Mouse (Mus musculus): ENCODE measurements around the gene Zfp664. TPM values are rescaled to one million over a fixed set of nuclear protein-coding genes. Genes with fewer than 3 reads are reported as not detected.

Zfp664 gene
- polyA plus RNA-seq, 1 experiment from 2014 or later, result 105 TPM

- DNase-seq (ENCODE audit: low spot score), result peak; percentile 90
- Histone ChIP-seq H3K9me3 (replicated peaks; ENCODE audit: control insufficient read depth, low read length) (no peaks in the 10 kb centered on the region), H3K27me3 (replicated peaks; ENCODE audit: control insufficient read depth, insufficient read depth, low read length) (no peaks in the 10 kb centered on the region), H3K4me3 (ENCODE audit: low read depth, low read length) (no peak overlapping the region), H3K36me3 (ENCODE audit: control insufficient read depth, insufficient read depth, low read length) (no peaks in the 10 kb centered on the region), H3K4me2 (ENCODE audit: low read length) (no peak overlapping the region), H3K27ac (ENCODE audit: low read depth, low read length) (no peak overlapping the region), H3K9ac (ENCODE audit: low read length) (no peak overlapping the region), H3K4me1 (ENCODE audit: control insufficient read depth, insufficient read depth, low read length) (peaks cover 10% of the 10 kb centered on the region; the same call in 1 of the 2 replicates)
- ATAC-seq, result peak; percentile 83
- 17% methylated on average over 5 of the region's 5 CpGs for WGBS
Observed at GRCm38 (mm10) chr5:124908860-124909259, 46.4 kb downstream of the Zfp664 start.

- H3K27ac ChIP-seq (ENCODE audit: low read depth, low read length), result peak overlapping the region; percentile 54; the same call in 1 of the 2 replicates
Observed at GRCm38 (mm10) chr5:124912276-124912675, 49.8 kb downstream of the Zfp664 start.

GRCm38 (mm10) chr5:124912946-124913933 is 50.7 kb downstream of the Zfp664 start:
- no peak overlapping the region for H3K4me2 ChIP-seq (ENCODE audit: low read length)
- WGBS, result 10% methylated on average over 20 of the region's 20 CpGs
- ATAC-seq (peak; percentile 41; the same call in 1 of the 2 replicates), DNase-seq (ENCODE audit: low spot score) (peak; percentile 66)
- no peaks in the 10 kb centered on the region for H3K9me3 ChIP-seq (replicated peaks; ENCODE audit: control insufficient read depth, low read length)
- no peak overlapping the region for H3K4me3 ChIP-seq (ENCODE audit: low read depth, low read length)
- peak overlapping the region; percentile 54 for H3K27ac ChIP-seq (ENCODE audit: low read depth, low read length)
- H3K4me1 ChIP-seq (ENCODE audit: control insufficient read depth, insufficient read depth, low read length), result peaks cover 11% of the 10 kb centered on the region; the same call in 1 of the 2 replicates
- no peaks in the 10 kb centered on the region for H3K36me3 ChIP-seq (ENCODE audit: control insufficient read depth, insufficient read depth, low read length)
- no peaks in the 10 kb centered on the region for H3K27me3 ChIP-seq (replicated peaks; ENCODE audit: control insufficient read depth, insufficient read depth, low read length)
- no peak overlapping the region; the same call in 1 of the 2 replicates for H3K9ac ChIP-seq (ENCODE audit: low read length)

More at GRCm38 (mm10) chr5:124912276-124912675, 49.8 kb downstream of the Zfp664 start:
- no peak for DNase-seq (ENCODE audit: low spot score)
- WGBS, result 56% methylated on average over 5 of the region's 7 CpGs
- Histone ChIP-seq H3K9me3 (replicated peaks; ENCODE audit: control insufficient read depth, low read length) (no peaks in the 10 kb centered on the region), H3K4me2 (ENCODE audit: low read length) (no peak overlapping the region), H3K9ac (ENCODE audit: low read length) (no peak overlapping the region), H3K27me3 (replicated peaks; ENCODE audit: control insufficient read depth, insufficient read depth, low read length) (no peaks in the 10 kb centered on the region), H3K36me3 (ENCODE audit: control insufficient read depth, insufficient read depth, low read length) (no peaks in the 10 kb centered on the region), H3K4me1 (ENCODE audit: control insufficient read depth, insufficient read depth, low read length) (peaks cover 11% of the 10 kb centered on the region; the same call in 1 of the 2 replicates), H3K4me3 (ENCODE audit: low read depth, low read length) (no peak overlapping the region)
- no peak for ATAC-seq

GRCm38 (mm10) chr5:124919798-124920197 is 57.3 kb downstream of the Zfp664 start:
- 0 out of 2 replicates have a peak, but pooled peaks cover 2% of the 10 kb centered on the region for H3K9me3 ChIP-seq (replicated peaks; ENCODE audit: control insufficient read depth, low read length)
- H3K4me1 ChIP-seq (ENCODE audit: control insufficient read depth, insufficient read depth, low read length), result peaks cover 11% of the 10 kb centered on the region
- no peak overlapping the region for H3K27ac ChIP-seq (ENCODE audit: low read depth, low read length)
- 89% methylated on average over 3 of the region's 3 CpGs for WGBS
- no peak overlapping the region for H3K4me3 ChIP-seq (ENCODE audit: low read depth, low read length)
- no peak for DNase-seq (ENCODE audit: low spot score)
- no peak overlapping the region for H3K9ac ChIP-seq (ENCODE audit: low read length)
- ATAC-seq, result no peak
- no peak overlapping the region for H3K4me2 ChIP-seq (ENCODE audit: low read length)
- H3K36me3 ChIP-seq (ENCODE audit: control insufficient read depth, insufficient read depth, low read length), result no peaks in the 10 kb centered on the region
- no peaks in the 10 kb centered on the region for H3K27me3 ChIP-seq (replicated peaks; ENCODE audit: control insufficient read depth, insufficient read depth, low read length)

GRCm38 (mm10) chr5:124921410-124921809 is 58.9 kb downstream of the Zfp664 start:
- DNase-seq (ENCODE audit: low spot score) (no peak), ATAC-seq (no peak)
- Histone ChIP-seq H3K4me1 (ENCODE audit: control insufficient read depth, insufficient read depth, low read length) (peaks cover 11% of the 10 kb centered on the region), H3K36me3 (ENCODE audit: control insufficient read depth, insufficient read depth, low read length) (no peaks in the 10 kb centered on the region), H3K4me3 (ENCODE audit: low read depth, low read length) (no peak overlapping the region), H3K4me2 (ENCODE audit: low read length) (no peak overlapping the region), H3K9me3 (replicated peaks; ENCODE audit: control insufficient read depth, low read length) (0 out of 2 replicates have a peak, but pooled peaks cover 2% of the 10 kb centered on the region), H3K9ac (ENCODE audit: low read length) (no peak overlapping the region), H3K27ac (ENCODE audit: low read depth, low read length) (no peak overlapping the region), H3K27me3 (replicated peaks; ENCODE audit: control insufficient read depth, insufficient read depth, low read length) (no peaks in the 10 kb centered on the region)

- DNase-seq (ENCODE audit: low spot score) (peak; percentile 79), ATAC-seq (peak; percentile 79)
- no peaks in the 10 kb centered on the region for H3K36me3 ChIP-seq (ENCODE audit: control insufficient read depth, insufficient read depth, low read length)
- H3K4me3 ChIP-seq (ENCODE audit: low read depth, low read length), result no peak overlapping the region
- 0 out of 2 replicates have a peak, but pooled peaks cover 2% of the 10 kb centered on the region for H3K9me3 ChIP-seq (replicated peaks; ENCODE audit: control insufficient read depth, low read length)
- WGBS, result 24% methylated on average over 18 of the region's 18 CpGs
- H3K4me1 ChIP-seq (ENCODE audit: control insufficient read depth, insufficient read depth, low read length), result peaks cover 11% of the 10 kb centered on the region
- no peak overlapping the region for H3K9ac ChIP-seq (ENCODE audit: low read length)
- H3K4me2 ChIP-seq (ENCODE audit: low read length), result 0 out of 2 replicates have a peak overlapping the region, but pooled peaks have one; percentile 1
- H3K27me3 ChIP-seq (replicated peaks; ENCODE audit: control insufficient read depth, insufficient read depth, low read length), result no peaks in the 10 kb centered on the region
- H3K27ac ChIP-seq (ENCODE audit: low read depth, low read length), result peak overlapping the region; percentile 76
Observed at GRCm38 (mm10) chr5:124922356-124923352, 60.2 kb downstream of the Zfp664 start.

- 89% methylated on average over 9 of the region's 9 CpGs for WGBS
- H3K4me1 ChIP-seq (ENCODE audit: control insufficient read depth, insufficient read depth, low read length), result peaks cover 9% of the 10 kb centered on the region
- H3K36me3 ChIP-seq (ENCODE audit: control insufficient read depth, insufficient read depth, low read length), result no peaks in the 10 kb centered on the region
- ATAC-seq, result no peak
- no peaks in the 10 kb centered on the region for H3K27me3 ChIP-seq (replicated peaks; ENCODE audit: control insufficient read depth, insufficient read depth, low read length)
- H3K9ac ChIP-seq (ENCODE audit: low read length), result no peak overlapping the region
- no peak for DNase-seq (ENCODE audit: low spot score)
- no peak overlapping the region for H3K4me2 ChIP-seq (ENCODE audit: low read length)
- no peak overlapping the region for H3K27ac ChIP-seq (ENCODE audit: low read depth, low read length)
- no peak overlapping the region for H3K4me3 ChIP-seq (ENCODE audit: low read depth, low read length)
- H3K9me3 ChIP-seq (replicated peaks; ENCODE audit: control insufficient read depth, low read length), result 0 out of 2 replicates have a peak, but pooled peaks cover 3% of the 10 kb centered on the region
Observed at GRCm38 (mm10) chr5:124929425-124930054, 67.0 kb downstream of the Zfp664 start.

GRCm38 (mm10) chr5:124930055-124930439 is 67.6 kb downstream of the Zfp664 start:
- Histone ChIP-seq H3K4me3 (ENCODE audit: low read depth, low read length) (no peak overlapping the region), H3K4me2 (ENCODE audit: low read length) (no peak overlapping the region), H3K4me1 (ENCODE audit: control insufficient read depth, insufficient read depth, low read length) (peaks cover 9% of the 10 kb centered on the region), H3K9me3 (replicated peaks; ENCODE audit: control insufficient read depth, low read length) (0 out of 2 replicates have a peak, but pooled peaks cover 3% of the 10 kb centered on the region), H3K27me3 (replicated peaks; ENCODE audit: control insufficient read depth, insufficient read depth, low read length) (no peaks in the 10 kb centered on the region), H3K9ac (ENCODE audit: low read length) (no peak overlapping the region), H3K36me3 (ENCODE audit: control insufficient read depth, insufficient read depth, low read length) (no peaks in the 10 kb centered on the region), H3K27ac (ENCODE audit: low read depth, low read length) (no peak overlapping the region)
- WGBS, result 43% methylated on average over 5 of the region's 5 CpGs
- DNase-seq (ENCODE audit: low spot score), result peak; percentile 49
- no peak for ATAC-seq
